Mouse (Mus musculus): ENCODE measurements around the gene Syngap1. TPM values are rescaled to one million over a fixed set of nuclear protein-coding genes. Genes with fewer than 3 reads are reported as not detected.
"Not testable (repeated sequence)": the region's sequence is repeated elsewhere in the genome, so short reads cannot be mapped to it uniquely, and the experiment has no call there.

Gene Syngap1
- polyA plus RNA-seq, 1 experiment: 0.86 TPM

DNA sequence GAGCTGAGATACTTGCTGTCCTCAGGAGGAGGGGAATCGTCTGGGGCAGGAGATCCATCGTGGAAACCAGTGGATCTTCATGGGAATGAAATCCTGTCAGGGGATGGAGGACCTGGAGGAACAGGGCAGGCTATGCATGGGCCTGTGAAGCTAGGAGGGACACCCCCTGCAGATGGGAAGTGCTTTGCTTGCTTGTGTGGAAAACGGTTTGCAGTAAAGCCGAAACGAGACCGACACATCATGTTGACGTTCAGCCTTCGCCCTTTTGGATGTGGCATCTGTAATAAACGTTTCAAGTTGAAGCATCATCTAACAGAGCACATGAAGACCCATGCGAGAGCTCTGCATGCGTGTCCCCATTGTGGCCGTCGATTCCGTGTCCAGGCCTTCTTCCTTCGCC, 33.5 kb downstream of the Syngap1 start:
- H3K27me3 ChIP-seq (ENCODE audit: control insufficient read depth): no peaks in the 10 kb centered on the region
- peak overlapping the region; percentile 13 for H3K4me3 ChIP-seq (replicated peaks)
- TF ChIP-seq GATA1 (IDR thresholded peaks at IDR 0.05; ENCODE audit: low read length) (no peak), TAL1 (IDR thresholded peaks at IDR 0.05; ENCODE audit: low read length) (no peak)
- H3K9me3 ChIP-seq (ENCODE audit: control insufficient read depth, low read length): no peaks in the 10 kb centered on the region
- peaks cover 54% of the 10 kb centered on the region for H3K36me3 ChIP-seq (ENCODE audit: control insufficient read depth)
- peaks cover 53% of the 10 kb centered on the region for H3K4me1 ChIP-seq (ENCODE audit: control insufficient read depth)

GRCm38 (mm10) chr17:26975415-26975814, 34.4 kb downstream of the Syngap1 start:
- Histone ChIP-seq H3K4me1 (ENCODE audit: control insufficient read depth) (peaks cover 55% of the 10 kb centered on the region), H3K27me3 (ENCODE audit: control insufficient read depth) (no peaks in the 10 kb centered on the region), H3K4me3 (replicated peaks) (no peak overlapping the region), H3K36me3 (ENCODE audit: control insufficient read depth) (peaks cover 59% of the 10 kb centered on the region), H3K9me3 (ENCODE audit: control insufficient read depth, low read length) (no peaks in the 10 kb centered on the region)
- no peak for TF ChIP-seq GATA1 (IDR thresholded peaks at IDR 0.05; ENCODE audit: low read length)
- TF ChIP-seq TAL1 (IDR thresholded peaks at IDR 0.05; ENCODE audit: low read length): no peak

DNA sequence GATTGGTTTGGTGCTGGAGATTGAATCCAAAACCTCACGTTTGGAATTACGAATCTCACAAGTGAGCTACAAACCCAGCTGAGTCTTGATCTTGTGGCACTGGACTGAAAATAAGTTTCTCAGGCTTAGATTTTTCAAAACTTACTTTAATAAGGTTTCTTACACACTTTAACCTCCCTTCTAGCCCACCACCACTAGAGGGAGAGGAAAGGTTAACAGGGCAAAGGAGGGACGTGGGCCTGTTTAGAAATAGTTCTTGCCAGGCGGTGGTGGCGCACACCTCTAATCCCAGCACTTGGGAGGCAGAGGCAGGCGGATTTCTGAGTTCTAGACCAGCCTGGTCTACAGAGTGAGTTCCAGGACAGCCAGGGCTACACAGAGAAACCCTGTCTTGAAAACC, 36.3 kb downstream of the Syngap1 start:
- H3K4me3 ChIP-seq (replicated peaks); H3K27me3 ChIP-seq (ENCODE audit: control insufficient read depth); H3K9me3 ChIP-seq (ENCODE audit: control insufficient read depth, low read length): not testable (repeated sequence)
- Histone ChIP-seq H3K36me3 (ENCODE audit: control insufficient read depth) (peaks cover 65% of the 10 kb centered on the region), H3K4me1 (ENCODE audit: control insufficient read depth) (peaks cover 42% of the 10 kb centered on the region)

- TF ChIP-seq TAL1 (IDR thresholded peaks at IDR 0.05; ENCODE audit: low read length) (no peak), GATA1 (IDR thresholded peaks at IDR 0.05; ENCODE audit: low read length) (no peak)
- H3K9me3 ChIP-seq (ENCODE audit: control insufficient read depth, low read length): no peaks in the 10 kb centered on the region
- no peaks in the 10 kb centered on the region for H3K27me3 ChIP-seq (ENCODE audit: control insufficient read depth)
- peaks cover 26% of the 10 kb centered on the region for H3K4me1 ChIP-seq (ENCODE audit: control insufficient read depth)
- H3K4me3 ChIP-seq (replicated peaks): no peak overlapping the region
- peaks cover 61% of the 10 kb centered on the region for H3K36me3 ChIP-seq (ENCODE audit: control insufficient read depth)
These were observed 38.4 kb downstream of the Syngap1 start for GRCm38 (mm10) chr17:26979426-26979825.

GRCm38 (mm10) chr17:26981050-26981449, 40.0 kb downstream of the Syngap1 start:
- Histone ChIP-seq H3K4me3 (replicated peaks) (no peak overlapping the region), H3K9me3 (ENCODE audit: control insufficient read depth, low read length) (no peaks in the 10 kb centered on the region), H3K36me3 (ENCODE audit: control insufficient read depth) (peaks cover 45% of the 10 kb centered on the region), H3K27me3 (ENCODE audit: control insufficient read depth) (no peaks in the 10 kb centered on the region), H3K4me1 (ENCODE audit: control insufficient read depth) (peaks cover 11% of the 10 kb centered on the region)
- no peak for TF ChIP-seq TAL1 (IDR thresholded peaks at IDR 0.05; ENCODE audit: low read length)
- TF ChIP-seq GATA1 (IDR thresholded peaks at IDR 0.05; ENCODE audit: low read length): no peak

DNA sequence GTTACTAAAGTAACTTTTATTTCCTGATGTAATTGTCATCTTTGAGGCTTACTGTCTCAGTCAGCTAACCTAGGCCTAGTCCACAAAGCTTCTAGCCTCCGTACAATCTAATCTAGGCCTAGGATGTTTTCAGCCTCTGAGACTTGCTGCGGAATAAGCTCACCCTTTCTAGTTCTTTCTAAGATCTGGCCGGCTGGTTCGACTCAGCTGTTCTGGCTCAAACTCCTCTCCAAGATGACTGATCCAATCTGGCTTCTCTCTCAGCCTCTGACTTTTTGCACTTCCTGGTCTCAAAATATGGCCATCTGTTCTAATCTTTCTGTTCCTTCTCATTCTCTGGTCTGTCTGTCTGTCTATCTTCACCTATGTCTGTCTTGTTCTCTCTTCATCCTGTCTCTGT, 42.3 kb downstream of the Syngap1 start:
- no peak for TF ChIP-seq TAL1 (IDR thresholded peaks at IDR 0.05; ENCODE audit: low read length)
- no peak overlapping the region for H3K4me3 ChIP-seq (replicated peaks)
- peaks cover 23% of the 10 kb centered on the region for H3K36me3 ChIP-seq (ENCODE audit: control insufficient read depth)
- H3K4me1 ChIP-seq (ENCODE audit: control insufficient read depth): peaks cover 4% of the 10 kb centered on the region
- H3K9me3 ChIP-seq (ENCODE audit: control insufficient read depth, low read length): no peaks in the 10 kb centered on the region; the same call in 1 of the 2 replicates
- H3K27me3 ChIP-seq (ENCODE audit: control insufficient read depth): no peaks in the 10 kb centered on the region

DNA sequence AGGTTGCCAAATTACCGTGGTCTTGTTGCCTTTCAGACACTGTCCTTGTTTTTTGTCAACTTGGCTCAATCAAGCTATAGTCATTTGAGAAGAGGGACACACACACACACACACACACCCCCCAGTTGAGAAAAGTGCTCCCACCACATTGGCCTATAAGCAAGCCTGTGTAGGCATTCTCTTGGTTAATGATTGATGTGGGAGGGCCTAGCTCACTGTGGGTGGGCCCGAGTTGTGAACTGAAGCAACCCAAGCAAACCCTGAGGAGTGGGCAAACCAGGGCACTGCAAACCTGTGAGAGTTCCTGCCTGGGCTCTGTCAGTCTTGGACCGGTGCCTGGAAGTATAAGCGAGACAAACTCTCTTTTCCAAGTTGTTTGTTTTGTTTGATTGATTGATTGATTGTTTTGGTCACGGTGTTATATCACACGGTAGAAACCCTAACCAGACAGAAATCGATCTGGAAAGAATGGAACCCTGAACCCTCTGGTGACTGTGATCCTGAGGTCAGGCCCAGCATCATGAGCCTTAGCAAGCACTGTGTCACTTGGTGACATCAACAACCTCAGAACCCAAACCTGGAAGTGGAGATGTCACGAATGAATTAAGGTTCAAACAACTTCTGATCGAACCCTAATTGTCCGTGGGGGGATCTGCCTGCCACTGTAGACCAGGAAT, 44.6 kb downstream of the Syngap1 start:
- H3K4me1 ChIP-seq (ENCODE audit: control insufficient read depth): no peaks in the 10 kb centered on the region; the same call in 1 of the 2 replicates
- H3K9me3 ChIP-seq (ENCODE audit: control insufficient read depth, low read length): no peaks in the 10 kb centered on the region; the same call in 1 of the 2 replicates
- no peak overlapping the region for H3K4me3 ChIP-seq (replicated peaks)
- peaks cover 3% of the 10 kb centered on the region for H3K36me3 ChIP-seq (ENCODE audit: control insufficient read depth)
- no peaks in the 10 kb centered on the region for H3K27me3 ChIP-seq (ENCODE audit: control insufficient read depth)
- TF ChIP-seq GATA1 (IDR thresholded peaks at IDR 0.05; ENCODE audit: low read length) (no peak), TAL1 (IDR thresholded peaks at IDR 0.05; ENCODE audit: low read length) (no peak)

- Histone ChIP-seq H3K4me1 (ENCODE audit: control insufficient read depth) (peaks cover 3% of the 10 kb centered on the region), H3K9me3 (ENCODE audit: control insufficient read depth, low read length) (no peaks in the 10 kb centered on the region; the same call in 1 of the 2 replicates), H3K36me3 (ENCODE audit: control insufficient read depth) (no peaks in the 10 kb centered on the region), H3K4me3 (replicated peaks) (no peak overlapping the region), H3K27me3 (ENCODE audit: control insufficient read depth) (no peaks in the 10 kb centered on the region)
- TF ChIP-seq TAL1 (IDR thresholded peaks at IDR 0.05; ENCODE audit: low read length): no peak
- TF ChIP-seq GATA1 (IDR thresholded peaks at IDR 0.05; ENCODE audit: low read length): no peak
These were observed 49.5 kb downstream of the Syngap1 start for GRCm38 (mm10) chr17:26990521-26990920.

- TF ChIP-seq TAL1 (IDR thresholded peaks at IDR 0.05; ENCODE audit: low read length): no peak
- TF ChIP-seq GATA1 (IDR thresholded peaks at IDR 0.05; ENCODE audit: low read length): no peak
- Histone ChIP-seq H3K4me3 (replicated peaks) (no peak overlapping the region), H3K9me3 (ENCODE audit: control insufficient read depth, low read length) (no peaks in the 10 kb centered on the region), H3K36me3 (ENCODE audit: control insufficient read depth) (no peaks in the 10 kb centered on the region), H3K27me3 (ENCODE audit: control insufficient read depth) (no peaks in the 10 kb centered on the region), H3K4me1 (ENCODE audit: control insufficient read depth) (peaks cover 4% of the 10 kb centered on the region)
These were observed 53.4 kb downstream of the Syngap1 start for GRCm38 (mm10) chr17:26994410-26994809.

GRCm38 (mm10) chr17:26995006-26995405, 54.0 kb downstream of the Syngap1 start:
- TF ChIP-seq GATA1 (IDR thresholded peaks at IDR 0.05; ENCODE audit: low read length) (no peak), TAL1 (IDR thresholded peaks at IDR 0.05; ENCODE audit: low read length) (no peak)
- Histone ChIP-seq H3K4me3 (replicated peaks) (no peak overlapping the region), H3K36me3 (ENCODE audit: control insufficient read depth) (no peaks in the 10 kb centered on the region), H3K4me1 (ENCODE audit: control insufficient read depth) (peaks cover 4% of the 10 kb centered on the region), H3K9me3 (ENCODE audit: control insufficient read depth, low read length) (no peaks in the 10 kb centered on the region), H3K27me3 (ENCODE audit: control insufficient read depth) (no peaks in the 10 kb centered on the region)

Data from erythroblast, embryonic 14.5 days (primary cell).